Mouse (Mus musculus): Measurements from ENCODE around the gene Pkd1l3. TPM values are rescaled to one million over a fixed set of nuclear protein-coding genes. Genes with fewer than 3 reads are reported as not detected.

Pkd1l3 gene
- total RNA-seq, 2 experiments from 2014 or later: 0.32 TPM; not detected in 1

GRCm38 (mm10) chr8:109628638-109629037 lies 14.3 kb downstream of the Pkd1l3 start:
- DNase-seq (ENCODE audit: low spot score): no peak

GRCm38 (mm10) chr8:109632498-109632897 lies 18.2 kb downstream of the Pkd1l3 start:
- no peak for DNase-seq (ENCODE audit: low spot score)

GRCm38 (mm10) chr8:109635146-109635545 lies 20.8 kb downstream of the Pkd1l3 start:
- DNase-seq (ENCODE audit: low spot score): no peak

- no peak for DNase-seq (ENCODE audit: low spot score)
These were observed 24.5 kb downstream of the Pkd1l3 start for GRCm38 (mm10) chr8:109638851-109639250.

- no peak for DNase-seq (ENCODE audit: low spot score)
These were observed 26.1 kb downstream of the Pkd1l3 start for GRCm38 (mm10) chr8:109640410-109640809.

GRCm38 (mm10) chr8:109641236-109641635 lies 26.9 kb downstream of the Pkd1l3 start:
- DNase-seq (ENCODE audit: low spot score): no peak

GRCm38 (mm10) chr8:109647331-109647730 lies 33.0 kb downstream of the Pkd1l3 start:
- DNase-seq (ENCODE audit: low spot score): no peak

- no peak for DNase-seq (ENCODE audit: low spot score)
These were observed 34.2 kb downstream of the Pkd1l3 start for GRCm38 (mm10) chr8:109648469-109648868.

- no peak for DNase-seq (ENCODE audit: low spot score)
These were observed 36.5 kb downstream of the Pkd1l3 start for GRCm38 (mm10) chr8:109650801-109651200.

- DNase-seq (ENCODE audit: low spot score): no peak
These were observed 42.5 kb downstream of the Pkd1l3 start for GRCm38 (mm10) chr8:109656860-109657259.

GRCm38 (mm10) chr8:109662328-109662727 lies 48.0 kb downstream of the Pkd1l3 start:
- DNase-seq (ENCODE audit: low spot score): no peak

- DNase-seq (ENCODE audit: low spot score): no peak
These were observed 52.3 kb downstream of the Pkd1l3 start for GRCm38 (mm10) chr8:109666616-109667015.

GRCm38 (mm10) chr8:109672656-109673055 lies 58.3 kb downstream of the Pkd1l3 start:
- no peak for DNase-seq (ENCODE audit: low spot score)

GRCm38 (mm10) chr8:109673596-109673995 lies 59.3 kb downstream of the Pkd1l3 start:
- no peak for DNase-seq (ENCODE audit: low spot score)

- no peak for DNase-seq (ENCODE audit: low spot score)
These were observed 61.8 kb downstream of the Pkd1l3 start for GRCm38 (mm10) chr8:109675896-109676643.

GRCm38 (mm10) chr8:109681535-109681934 lies 67.2 kb downstream of the Pkd1l3 start:
- no peak for DNase-seq (ENCODE audit: low spot score)

- no peak for DNase-seq (ENCODE audit: low spot score)
These were observed 67.8 kb downstream of the Pkd1l3 start for GRCm38 (mm10) chr8:109682120-109682519.

GRCm38 (mm10) chr8:109687248-109687647 lies 72.9 kb downstream of the Pkd1l3 start:
- no peak for DNase-seq (ENCODE audit: low spot score)

GRCm38 (mm10) chr8:109691769-109692168 lies 77.5 kb downstream of the Pkd1l3 start:
- DNase-seq (ENCODE audit: low spot score): no peak

- DNase-seq (ENCODE audit: low spot score): no peak
These were observed 78.3 kb downstream of the Pkd1l3 start for GRCm38 (mm10) chr8:109692443-109693145.

- peak; percentile 99 for DNase-seq (ENCODE audit: low spot score)
These were observed 79.0 kb downstream of the Pkd1l3 start, which contains the start of gene Ist1 for GRCm38 (mm10) chr8:109693146-109693900. Gene Ist1, minus strand, starts transcription at chr8:109693260.

GRCm38 (mm10) chr8:109694154-109694553 lies 79.8 kb downstream of the Pkd1l3 start:
- DNase-seq (ENCODE audit: low spot score): no peak

All from gastrocnemius, adult 18-20 months (tissue).